Mouse (Mus musculus) erythroblast, adult 5-6 weeks (primary cell): Measurements from ENCODE around the gene Prr15. TPM values are rescaled to one million over a fixed set of nuclear protein-coding genes. Genes with fewer than 3 reads are reported as not detected.

Source experiments
- ATAC-seq: replicated peaks from 2 replicates; pipeline ENCODE4 v1.8.0; 2016; ENCODE audit warnings: moderate number of reproducible peaks, mild to moderate bottlenecking, moderate TSS enrichment, inconsistent platforms; ENCODE audit not compliant: poor library complexity, low FRiP score, severe bottlenecking
- total RNA-seq, 2 experiments: library from RNA; stranded (forward) in 1 of 2; stranded (reverse) in 1 of 2; fragments of 150-400 nt in 1 of 2; fragments of 200-764, 138-1000 nt in 1 of 2; gene quantifications; 2 replicates each; pipeline versions ENCODE4 v1.2.3 to v1.2.4; 2015 to 2017; ENCODE audit warnings: low replicate concordance in 2 of 2

Gene Prr15
- total RNA-seq, 2 experiments from 2014 or later: not detected

DNA sequence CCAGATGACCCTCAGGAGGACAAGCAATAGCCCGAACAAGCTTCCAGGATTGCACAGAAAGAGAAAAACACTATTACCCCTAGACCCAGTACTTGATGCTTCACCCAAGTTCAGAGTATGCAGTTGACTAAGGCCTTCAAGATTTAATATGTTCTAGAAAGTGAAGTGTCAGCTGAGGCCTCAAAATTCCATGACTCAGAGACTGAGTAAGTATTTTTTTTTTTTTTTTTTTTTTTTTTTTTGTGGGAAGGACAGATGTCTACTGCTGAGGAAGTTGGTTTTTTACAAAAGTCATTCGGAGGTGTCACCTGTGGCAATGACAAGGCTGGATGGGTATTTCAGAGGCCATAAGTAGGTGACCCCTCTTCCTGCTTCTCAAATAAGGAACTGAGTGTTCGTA is 4.0 kb downstream of the Prr15 start:
- ATAC-seq: no peak

DNA sequence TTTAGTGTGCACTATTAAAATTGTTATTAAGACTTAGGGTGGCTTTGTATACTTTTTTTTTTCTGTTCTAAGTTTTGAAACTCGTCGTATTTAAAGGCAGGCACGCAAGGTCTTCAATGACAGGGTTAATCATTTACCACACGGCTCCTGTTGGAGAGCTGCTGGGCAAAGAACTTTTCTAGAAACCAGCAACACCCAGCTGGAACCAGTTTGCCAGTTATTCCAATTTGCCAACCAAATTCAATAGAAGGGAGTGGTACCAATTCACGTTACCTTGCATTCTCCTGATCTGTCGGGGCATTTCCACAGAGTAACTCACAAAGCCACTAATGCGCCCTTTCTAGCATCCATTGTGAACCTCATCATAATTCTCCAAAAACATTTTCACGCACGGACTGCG is 4.5 kb downstream of the Prr15 start:
- ATAC-seq: no peak

DNA sequence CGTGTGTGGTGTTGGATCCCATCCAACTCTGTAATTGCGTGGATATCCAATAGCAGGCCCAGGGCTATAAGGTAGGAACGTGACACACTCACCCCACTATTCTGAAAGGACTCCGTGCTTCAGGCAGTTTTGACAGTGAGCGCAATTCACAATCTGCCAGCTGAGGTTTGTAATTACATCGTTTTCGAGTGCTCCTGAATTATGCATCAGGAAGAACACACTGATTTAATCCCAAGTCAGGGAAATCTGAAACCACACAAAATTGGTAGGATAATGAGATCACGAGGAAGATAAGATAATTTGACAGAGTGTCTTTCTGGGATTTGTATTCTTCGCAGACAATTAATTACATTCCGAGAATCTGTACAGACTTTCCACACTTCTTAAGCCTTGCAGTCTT is 6.1 kb downstream of the Prr15 start:
- no peak for ATAC-seq

DNA sequence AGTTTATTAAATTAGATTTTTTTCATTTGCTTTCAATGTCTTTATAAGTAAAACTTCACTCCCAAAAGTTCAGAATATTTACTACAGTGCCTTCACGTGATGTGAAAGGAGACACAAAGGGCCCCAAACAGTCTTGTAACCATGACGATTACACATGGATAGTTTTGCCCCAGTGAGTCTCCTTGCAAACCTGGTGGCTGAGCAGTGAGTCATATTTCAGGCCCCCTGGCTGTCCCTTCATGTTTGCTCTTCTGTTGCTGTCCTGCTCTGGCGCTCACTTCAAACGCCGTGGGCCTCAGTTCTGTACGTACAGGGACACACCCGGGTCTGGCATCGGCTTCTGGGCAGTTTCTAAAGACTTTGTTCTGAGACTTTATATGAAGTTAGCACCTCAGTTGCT is 6.6 kb downstream of the Prr15 start:
- no peak for ATAC-seq

DNA sequence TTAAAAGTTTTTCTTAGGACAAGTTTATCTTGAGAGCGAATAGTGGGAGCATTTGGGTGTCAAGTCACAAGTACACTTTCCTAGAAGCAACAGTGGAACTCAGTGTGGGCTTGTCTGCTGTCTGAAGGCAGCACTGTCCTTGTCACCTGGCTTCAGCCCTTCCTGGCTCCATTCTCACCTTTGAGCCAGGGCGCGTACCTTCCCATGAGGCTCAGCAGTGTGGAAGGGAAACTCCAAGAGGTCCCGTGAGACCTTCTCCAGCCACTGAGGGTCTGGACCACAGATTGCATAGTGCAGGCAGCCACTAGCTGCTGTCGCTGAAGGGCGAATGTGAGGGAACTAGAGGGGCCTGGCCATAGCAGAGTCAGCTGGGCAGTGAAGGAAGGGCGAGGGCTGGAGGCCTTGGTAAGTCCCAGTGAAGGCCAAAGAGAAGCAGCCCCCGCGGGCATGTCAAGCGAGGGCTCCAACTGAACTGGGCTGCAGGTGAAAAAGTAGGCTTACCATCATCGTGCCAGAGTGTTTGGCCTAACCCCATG is 7.5 kb downstream of the Prr15 start:
- ATAC-seq: no peak

DNA sequence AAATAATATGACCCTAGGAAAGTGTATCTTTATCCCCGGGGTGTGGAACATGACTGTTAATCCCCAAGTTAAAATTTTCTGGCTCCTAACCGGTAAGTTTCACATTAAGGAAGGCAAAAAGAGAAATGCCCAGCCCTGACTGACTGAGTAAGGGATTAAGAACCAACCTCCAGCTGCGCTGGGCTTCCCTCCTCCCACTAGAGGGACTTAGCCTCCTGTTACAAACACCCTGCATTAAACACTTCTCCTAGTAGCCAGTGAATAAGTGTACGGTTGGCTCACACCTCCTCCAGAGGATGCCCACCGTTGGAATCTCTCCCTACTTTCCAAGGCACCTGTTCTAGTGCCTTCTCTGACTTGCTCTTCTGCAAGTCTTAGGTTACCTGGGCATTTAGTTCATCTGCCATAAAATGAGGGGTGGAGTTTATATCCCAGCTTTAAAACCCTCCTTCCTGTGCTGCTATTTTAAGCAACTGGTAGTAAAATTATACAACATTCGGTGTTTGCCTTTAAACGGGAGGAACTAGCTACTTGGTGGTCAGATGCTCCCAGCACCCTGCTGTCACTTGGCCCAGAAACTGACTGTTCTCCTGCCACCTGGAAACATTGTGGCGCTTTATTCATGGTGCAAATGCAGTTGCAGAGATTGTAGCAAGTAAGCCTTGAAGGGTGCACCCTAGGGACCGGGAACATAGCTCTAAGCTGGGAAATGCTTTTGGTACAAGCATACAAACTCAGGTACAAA is 8.2 kb downstream of the Prr15 start:
- no peak for ATAC-seq

DNA sequence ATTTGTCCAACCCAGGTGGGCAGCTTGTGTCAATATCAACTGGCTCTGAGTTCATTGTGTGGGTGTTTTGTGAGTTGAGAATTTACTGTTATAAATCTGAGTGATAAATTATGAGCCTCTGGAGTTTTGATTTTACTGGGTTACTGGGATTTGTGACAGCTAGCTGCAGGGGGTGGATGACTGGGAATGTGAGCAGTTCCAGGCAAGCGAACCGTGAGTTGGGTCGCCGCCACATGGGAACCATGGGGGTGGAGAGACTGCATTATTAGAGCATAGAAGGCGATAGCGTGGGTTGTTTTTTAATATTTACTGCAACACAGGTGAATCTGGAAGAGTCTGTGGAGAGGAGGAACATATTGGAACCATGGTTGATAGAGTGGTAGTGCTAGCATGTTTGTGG is 11.7 kb downstream of the Prr15 start:
- ATAC-seq: no peak

DNA sequence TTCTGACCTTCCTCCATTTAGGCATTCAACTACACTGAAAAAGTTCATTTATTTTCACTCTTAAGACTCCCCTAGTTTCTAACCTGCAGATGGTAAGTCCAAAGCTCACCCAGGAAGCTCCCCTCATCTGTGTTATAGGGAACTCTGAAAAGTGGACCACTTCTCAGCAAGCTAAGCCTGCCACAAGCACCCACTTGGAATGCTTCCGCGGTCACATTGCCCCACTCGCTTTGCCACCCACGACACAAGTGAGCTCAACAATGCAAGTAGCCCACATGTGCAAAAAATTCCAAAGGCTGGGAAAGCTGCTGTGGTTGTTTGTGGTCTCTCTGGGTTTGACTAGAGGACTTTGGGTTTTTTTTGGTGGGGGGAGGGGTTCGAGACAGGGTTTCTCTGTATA is 15.5 kb downstream of the Prr15 start:
- ATAC-seq: no peak

DNA sequence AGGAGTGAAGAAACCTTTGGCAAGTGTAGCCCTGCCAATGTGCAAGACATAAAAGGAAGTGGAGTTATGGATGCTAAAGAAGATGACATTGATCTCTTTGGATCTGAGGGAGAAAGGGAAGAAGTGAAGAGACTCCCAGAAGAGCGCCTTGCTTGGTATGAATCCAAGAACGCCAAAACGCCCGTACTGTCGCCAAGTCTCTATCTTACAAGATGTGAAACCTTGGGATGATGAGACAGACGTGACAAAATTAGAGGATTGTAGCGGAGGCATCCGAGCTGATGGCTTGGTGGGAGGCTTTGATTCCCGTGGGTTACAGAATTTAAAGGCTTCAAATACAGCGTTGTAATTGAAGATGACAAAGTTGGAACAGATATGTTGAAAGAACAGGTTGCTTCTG is 16.6 kb downstream of the Prr15 start:
- no peak for ATAC-seq

DNA sequence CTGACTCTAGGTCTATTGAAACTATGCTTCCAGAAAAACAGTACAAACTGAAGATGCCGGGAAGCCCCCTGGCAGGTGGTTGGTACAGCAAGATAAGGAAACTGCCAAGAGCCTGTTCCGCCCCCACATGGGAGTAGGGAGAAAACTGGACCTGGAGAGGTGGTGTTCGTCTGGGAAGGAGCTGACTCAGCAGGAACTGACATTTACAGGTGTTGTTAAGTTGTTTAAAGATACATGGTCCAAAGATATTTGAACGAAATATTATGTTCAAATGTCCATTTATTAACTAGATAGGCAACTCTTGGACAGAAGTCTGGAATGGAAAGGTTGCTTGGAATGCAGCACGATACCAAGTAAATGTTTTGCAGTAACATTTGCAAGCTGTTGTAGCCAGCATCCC is 26.2 kb downstream of the Prr15 start:
- ATAC-seq: no peak

DNA sequence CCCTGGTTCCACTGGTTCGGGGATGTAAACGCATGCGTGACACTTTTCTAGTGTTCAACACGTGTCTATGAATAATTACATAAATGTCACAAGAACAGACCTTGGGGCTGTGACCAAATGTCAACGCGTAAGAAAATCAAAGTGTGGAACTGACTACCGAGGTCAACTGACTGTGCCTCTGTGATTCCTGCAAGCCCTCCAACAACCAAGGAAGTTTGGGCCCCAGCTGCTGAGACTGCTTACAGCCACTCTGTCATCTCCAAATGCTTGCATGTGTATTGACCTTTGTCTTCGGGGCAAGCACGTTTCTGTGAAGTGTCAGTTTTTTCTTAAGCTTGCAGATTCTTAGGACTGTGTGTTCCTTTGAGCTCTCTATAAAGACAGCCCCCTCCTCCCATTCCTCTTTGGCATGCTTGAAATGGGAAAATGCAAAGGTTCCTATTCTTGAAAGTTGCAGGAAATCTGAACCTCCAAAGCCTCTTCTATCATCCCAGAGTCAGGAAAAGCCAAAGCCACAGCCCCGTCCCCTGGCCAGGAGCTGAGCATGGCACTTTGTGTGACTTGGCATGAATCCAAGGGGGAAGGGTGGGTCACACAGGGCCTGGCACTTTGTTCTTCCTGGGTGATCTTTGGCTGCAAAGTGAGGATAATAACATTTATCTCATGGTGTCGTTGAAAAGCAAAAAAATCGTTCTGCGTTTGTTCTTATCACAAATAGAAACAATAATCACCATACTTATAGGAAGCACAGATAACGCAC is 27.5 kb downstream of the Prr15 start:
- ATAC-seq: no peak

DNA sequence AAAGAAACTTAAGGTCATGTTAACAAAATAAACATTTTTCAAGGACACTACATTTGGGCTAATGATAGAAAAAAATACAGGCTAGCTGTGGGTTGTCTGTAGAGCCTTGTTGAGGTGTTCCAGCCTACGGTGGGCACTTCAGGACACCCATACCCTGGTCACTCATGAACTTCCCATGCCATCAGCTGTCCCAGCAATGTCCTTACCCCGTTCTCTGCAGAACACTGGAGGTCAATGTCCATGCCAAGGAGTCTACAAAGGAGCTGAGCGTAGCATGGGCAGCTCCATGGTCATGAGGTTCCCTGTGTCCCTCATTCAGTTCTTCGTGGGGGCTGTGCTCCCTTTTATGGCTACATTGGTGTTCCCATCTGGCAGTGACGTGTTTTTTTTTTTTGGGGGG is 28.1 kb downstream of the Prr15 start:
- no peak for ATAC-seq

DNA sequence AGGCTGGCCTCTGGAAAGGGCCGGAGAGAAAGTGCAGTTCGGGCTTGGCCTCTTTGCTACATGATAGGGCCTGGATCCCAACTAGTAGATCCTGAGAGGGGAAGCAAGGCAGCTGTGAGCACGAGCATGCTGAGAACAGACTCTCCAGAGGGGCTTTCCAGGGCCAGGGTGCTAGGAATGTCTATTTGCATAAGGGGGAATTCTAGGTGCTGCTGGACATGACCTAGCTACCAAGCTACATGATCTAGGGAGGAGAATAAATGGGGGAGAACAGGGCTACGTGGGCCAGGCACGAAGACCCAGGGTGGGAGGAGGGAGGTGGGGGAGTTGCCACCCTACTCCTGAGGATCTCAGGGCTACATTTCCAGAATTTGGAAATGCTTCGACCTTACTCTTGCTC is 30.0 kb downstream of the Prr15 start:
- ATAC-seq: no peak

DNA sequence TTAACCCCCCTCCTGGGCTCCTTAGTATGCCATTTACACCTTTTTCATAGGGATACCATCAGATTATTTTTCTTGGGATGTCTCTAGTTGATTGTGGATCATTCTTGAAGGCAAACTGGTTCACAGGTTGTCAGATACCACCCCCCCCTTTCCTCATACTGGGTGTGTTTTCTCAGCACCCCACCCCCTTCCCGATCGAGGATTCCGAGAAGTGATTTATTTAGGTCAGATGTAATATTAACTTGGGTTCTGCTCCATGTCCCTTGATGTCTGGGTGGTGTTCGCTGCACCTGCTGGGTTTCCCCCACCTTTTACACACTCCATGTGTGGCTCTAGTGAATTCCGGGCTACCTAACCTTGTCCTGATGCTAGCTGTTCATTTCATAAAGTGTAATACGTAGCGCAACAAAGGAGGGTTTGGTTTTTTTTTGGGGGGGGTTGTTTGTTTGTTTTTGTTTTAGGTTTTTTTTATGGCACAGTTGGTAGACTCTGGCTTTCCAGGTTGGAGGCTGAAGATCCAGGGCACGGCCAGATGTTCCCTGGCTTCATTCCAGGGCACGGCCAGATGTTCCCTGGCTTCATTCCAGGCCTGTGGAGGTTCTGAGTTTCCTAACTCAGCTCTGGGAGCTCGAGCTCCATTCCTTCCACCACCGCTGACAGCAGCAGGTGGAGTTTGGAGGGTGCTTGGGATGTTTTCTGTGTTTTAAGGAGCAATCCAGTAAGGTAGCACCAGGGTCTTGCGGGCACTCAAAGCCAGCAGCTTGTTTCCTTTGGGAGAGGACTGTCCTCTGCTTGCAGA is 37.1 kb downstream of the Prr15 start:
- ATAC-seq: no peak

DNA sequence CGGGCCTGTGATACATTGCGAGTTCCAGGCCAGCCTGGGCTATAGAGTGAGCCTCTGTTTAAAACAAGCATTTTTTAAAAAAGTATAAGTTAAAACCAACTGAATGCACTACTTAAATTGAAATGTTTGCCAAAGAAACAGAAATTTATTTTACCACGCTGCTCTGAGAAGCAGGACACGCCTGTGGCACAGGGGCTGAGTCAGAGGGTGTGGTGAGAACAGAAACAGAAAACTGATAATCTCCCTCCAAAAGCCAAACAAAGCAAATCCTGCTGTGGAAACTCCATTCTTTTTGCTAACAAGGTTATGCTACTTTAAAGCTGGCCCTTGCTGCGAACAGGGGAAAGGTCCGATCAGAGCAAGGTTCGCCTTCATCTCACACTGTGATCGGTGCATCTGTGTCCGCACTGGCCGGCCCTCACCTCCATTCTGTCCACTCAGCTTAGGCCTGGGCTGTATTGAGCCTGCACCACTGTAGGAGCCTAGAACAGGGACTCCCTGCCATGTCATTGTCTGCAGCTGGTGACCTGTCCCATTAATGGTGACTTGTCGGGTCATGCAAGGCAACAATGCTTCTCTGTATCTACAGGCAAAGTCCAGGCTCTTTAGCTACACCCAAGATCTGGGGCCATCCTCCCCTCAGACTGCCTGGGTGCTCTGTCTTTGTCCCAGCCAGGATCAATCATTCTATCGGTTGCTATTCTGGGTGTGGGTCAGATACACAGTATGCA is 38.9 kb downstream of the Prr15 start:
- ATAC-seq: no peak

DNA sequence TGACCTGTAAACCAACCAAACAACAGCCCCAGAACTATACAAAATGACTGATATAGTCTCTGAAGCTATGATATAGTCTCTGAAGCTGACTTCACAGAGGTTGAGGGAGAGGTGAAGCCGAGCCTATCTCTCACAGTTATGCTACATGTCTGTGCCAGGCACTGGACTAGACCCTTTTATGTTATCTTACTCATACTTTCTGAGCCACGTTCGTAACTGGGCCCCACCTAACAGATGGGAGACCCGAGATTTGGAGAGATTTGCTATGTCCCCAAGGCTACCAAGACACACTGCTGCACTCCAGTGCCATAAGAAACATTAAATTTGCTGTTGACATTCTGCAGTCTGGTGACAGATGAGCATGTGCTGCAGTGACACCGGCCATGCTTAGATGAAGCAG is 41.0 kb downstream of the Prr15 start:
- no peak for ATAC-seq

DNA sequence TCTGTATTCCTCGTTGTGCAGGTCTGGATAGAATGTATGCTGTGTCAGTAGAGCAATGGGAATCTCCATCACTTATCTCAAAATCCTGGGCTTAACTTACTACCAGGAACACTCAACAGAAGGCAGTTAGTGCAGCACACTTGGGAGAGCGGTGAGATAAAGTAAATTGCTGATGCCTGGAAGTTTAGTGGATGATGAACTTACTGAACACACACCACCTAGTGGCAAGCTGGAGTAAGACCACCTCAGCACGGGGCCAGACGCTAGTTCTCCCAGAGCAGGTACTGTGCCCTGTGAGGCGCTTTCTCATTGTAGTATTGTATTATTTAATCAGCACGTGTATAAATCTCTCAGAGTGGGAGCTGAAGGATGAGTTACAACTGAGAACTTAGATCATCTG is 42.4 kb downstream of the Prr15 start:
- ATAC-seq: 0 out of 2 replicates have a peak, but pooled peaks have one; percentile 60

DNA sequence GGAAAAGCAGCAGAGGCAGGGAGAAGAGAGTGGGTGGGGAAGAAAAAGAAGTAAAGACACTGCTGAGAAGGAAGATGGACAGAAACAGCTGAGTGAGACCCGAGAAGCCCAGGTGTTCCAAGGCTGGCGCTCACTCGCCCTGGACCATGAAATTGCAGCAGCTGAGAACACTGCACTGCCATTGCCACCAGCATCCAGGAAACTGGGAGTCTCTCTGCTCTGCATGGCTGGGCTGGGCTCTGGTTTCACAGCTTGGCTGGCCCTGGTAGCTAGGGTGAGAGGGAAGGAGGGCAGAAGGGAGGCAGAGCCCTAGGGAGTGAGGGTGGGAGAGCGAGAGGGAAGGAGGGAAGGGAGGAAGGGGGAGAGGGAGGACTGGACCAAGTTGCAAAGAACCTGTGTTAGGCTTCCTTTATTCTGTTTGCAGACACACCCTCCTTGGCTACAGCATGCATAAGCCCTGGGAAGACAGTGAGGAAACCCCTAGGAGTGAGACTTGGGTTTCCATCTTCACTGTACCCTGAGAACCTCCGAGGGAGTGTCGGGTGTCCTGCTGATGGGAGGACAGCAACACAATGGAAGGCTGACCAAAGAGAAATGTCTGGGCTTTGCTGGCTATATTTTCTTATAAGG is 44.4 kb downstream of the Prr15 start:
- ATAC-seq: no peak

DNA sequence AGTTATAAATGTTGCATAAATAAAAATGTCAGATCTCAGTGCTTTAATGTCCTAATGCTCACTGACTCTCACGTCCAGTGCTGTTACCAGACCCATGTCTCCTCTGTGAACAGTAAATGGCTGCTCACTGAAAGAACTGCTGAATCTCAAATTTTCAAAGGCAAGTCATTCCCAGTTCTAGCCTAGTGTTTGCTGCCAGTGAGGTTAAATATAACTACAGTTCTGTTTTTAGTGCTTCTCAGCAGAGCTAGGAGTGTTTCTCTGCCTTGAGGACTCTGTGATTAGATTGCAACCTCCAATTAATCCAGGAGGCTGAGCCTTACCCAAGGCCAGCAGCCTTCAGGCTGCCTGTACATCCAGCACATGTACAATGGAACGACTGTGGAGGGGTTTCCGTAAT is 46.2 kb downstream of the Prr15 start:
- ATAC-seq: no peak
